Mouse (Mus musculus) testis, adult 2 months (tissue): ENCODE results near the gene March8.

ENCODE experiments used
- CTCF ChIP-seq: fragments of 200-500 bp; IDR thresholded peaks from 2 replicates; pipeline ENCODE4 v1.5.1; 2012; ENCODE audit warnings: low read depth, mild to moderate bottlenecking, inconsistent platforms, low read length, moderate library complexity; ENCODE audit not compliant: control insufficient read depth, insufficient read depth, insufficient replicate concordance
- POLR2A ChIP-seq: fragments of 200-500 bp; IDR thresholded peaks from 2 replicates; pipeline ENCODE4 v1.6.1; 2012; ENCODE audit warnings: low read depth, mild to moderate bottlenecking, inconsistent platforms, low read length, moderate library complexity; ENCODE audit not compliant: control insufficient read depth

DNA sequence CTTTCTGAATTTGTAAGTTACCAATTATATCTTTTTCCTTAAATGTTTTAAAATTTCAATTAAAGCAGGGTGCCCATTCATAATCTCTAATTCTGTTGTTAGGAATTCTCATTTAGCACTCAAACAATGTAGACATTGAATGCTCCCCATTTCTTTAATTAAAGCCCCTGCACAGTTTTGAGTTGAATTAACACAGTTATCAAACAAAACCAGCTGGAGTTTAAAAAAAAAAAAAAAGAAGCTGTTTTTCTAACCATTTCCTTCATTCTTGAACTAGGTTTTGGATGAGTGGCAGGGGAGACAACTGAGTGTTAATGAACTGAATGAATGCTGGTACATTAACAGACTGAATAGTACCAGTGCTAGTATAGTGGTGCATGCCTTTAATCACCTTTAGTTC lies 51.7 kb downstream of the March8 start:
- TF ChIP-seq CTCF (no peak), POLR2A (no peak)
